Mouse (Mus musculus): Measurements from ENCODE around the gene Fgfrl1. TPM values are rescaled to one million over a fixed set of nuclear protein-coding genes. Genes with fewer than 3 reads are reported as not detected.

Fgfrl1 gene
- polyA plus RNA-seq, 1 experiment from 2014 or later: 6.4 TPM

DNA sequence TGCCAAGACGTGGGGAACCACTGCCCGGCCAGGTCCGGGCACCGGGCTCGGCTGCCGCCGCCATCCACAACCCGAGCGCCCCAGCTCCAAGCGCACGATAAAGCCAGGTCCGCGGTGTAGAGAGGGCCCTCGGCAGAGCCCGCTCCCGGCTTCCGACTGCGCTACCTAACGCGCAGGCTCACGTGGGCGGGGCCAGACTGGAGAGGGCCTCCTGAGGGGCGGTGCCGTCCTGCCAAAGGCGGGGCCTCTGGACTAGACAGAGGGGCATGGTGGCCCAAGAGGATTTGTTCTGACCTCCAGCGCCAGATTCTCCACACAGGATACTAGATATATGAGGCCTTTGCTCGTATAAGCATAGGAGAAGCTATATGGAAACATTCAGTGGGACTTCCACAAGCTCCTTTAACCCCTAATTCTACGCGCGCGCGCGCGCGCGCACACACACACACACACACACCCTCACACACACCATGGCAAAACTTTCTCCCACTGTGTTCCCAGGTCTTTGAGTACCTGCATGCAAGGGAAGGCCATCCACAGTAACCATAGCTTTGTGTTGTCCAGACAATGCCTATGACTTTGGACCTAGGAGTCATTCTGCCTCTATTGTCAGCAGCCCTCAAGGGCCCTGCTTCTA is 31.4 kb upstream of the Fgfrl1 start:
- WGBS: 13% methylated on average over 36 of the region's 36 CpGs
- Histone ChIP-seq H3K9me3 (replicated peaks; ENCODE audit: control insufficient read depth, low read length) (no peaks in the 10 kb centered on the region), H3K4me1 (ENCODE audit: control insufficient read depth, insufficient read depth, low read length) (peaks cover 11% of the 10 kb centered on the region), H3K9ac (ENCODE audit: low read length) (peak overlapping the region; percentile 97), H3K36me3 (ENCODE audit: control insufficient read depth, insufficient read depth) (peaks cover 6% of the 10 kb centered on the region; the same call in 1 of the 2 replicates), H3K4me3 (ENCODE audit: low read length) (peak overlapping the region; percentile 97), H3K4me2 (ENCODE audit: low read depth, low read length) (peak overlapping the region; percentile 83), H3K27me3 (ENCODE audit: control insufficient read depth, insufficient read depth, low read length) (0 out of 2 replicates have a peak, but pooled peaks cover 2% of the 10 kb centered on the region), H3K27ac (ENCODE audit: low read length) (peak overlapping the region; percentile 39; the same call in 1 of the 2 replicates)
- ATAC-seq (replicated peaks; ENCODE audit: extremely low read depth, insufficient read depth, low FRiP score): peak; percentile 99

GRCm38 (mm10) chr5:108662772-108663171 is 29.4 kb upstream of the Fgfrl1 start:
- H3K9me3 ChIP-seq (replicated peaks; ENCODE audit: control insufficient read depth, low read length): no peaks in the 10 kb centered on the region
- H3K27ac ChIP-seq (ENCODE audit: low read length): no peak overlapping the region
- ATAC-seq (replicated peaks; ENCODE audit: extremely low read depth, insufficient read depth, low FRiP score): no peak
- no peak overlapping the region for H3K4me3 ChIP-seq (ENCODE audit: low read length)
- no peak overlapping the region for H3K9ac ChIP-seq (ENCODE audit: low read length)
- H3K27me3 ChIP-seq (ENCODE audit: control insufficient read depth, insufficient read depth, low read length): 0 out of 2 replicates have a peak, but pooled peaks cover 2% of the 10 kb centered on the region
- whole genome bisulfite sequencing: 76% methylated on average over 4 of the region's 4 CpGs
- H3K4me1 ChIP-seq (ENCODE audit: control insufficient read depth, insufficient read depth, low read length): peaks cover 11% of the 10 kb centered on the region
- H3K4me2 ChIP-seq (ENCODE audit: low read depth, low read length): no peak overlapping the region
- H3K36me3 ChIP-seq (ENCODE audit: control insufficient read depth, insufficient read depth): no peaks in the 10 kb centered on the region

DNA sequence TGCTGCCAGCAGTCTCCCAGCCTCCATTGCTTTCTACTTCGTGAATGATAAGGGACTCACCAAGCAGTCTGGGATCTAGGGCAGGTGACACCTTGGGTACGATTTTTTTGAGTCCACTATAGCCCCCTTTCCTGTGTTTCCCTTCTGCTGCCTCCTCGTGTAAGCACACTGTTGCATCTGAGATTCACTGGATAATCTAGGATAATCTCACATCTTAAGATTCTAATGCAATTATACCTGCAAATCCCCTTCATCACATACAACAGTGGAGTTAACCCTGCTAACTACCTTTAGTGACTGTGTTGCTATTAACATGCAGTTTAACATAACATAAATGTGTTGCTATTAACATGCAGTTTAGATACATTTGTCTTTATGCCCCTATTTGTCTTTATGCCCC is 27.1 kb upstream of the Fgfrl1 start:
- Histone ChIP-seq H3K36me3 (ENCODE audit: control insufficient read depth, insufficient read depth) (no peaks in the 10 kb centered on the region), H3K4me3 (ENCODE audit: low read length) (no peak overlapping the region), H3K4me1 (ENCODE audit: control insufficient read depth, insufficient read depth, low read length) (peaks cover 13% of the 10 kb centered on the region), H3K4me2 (ENCODE audit: low read depth, low read length) (no peak overlapping the region), H3K9me3 (replicated peaks; ENCODE audit: control insufficient read depth, low read length) (no peaks in the 10 kb centered on the region), H3K27ac (ENCODE audit: low read length) (no peak overlapping the region), H3K27me3 (ENCODE audit: control insufficient read depth, insufficient read depth, low read length) (0 out of 2 replicates have a peak, but pooled peaks cover 2% of the 10 kb centered on the region), H3K9ac (ENCODE audit: low read length) (no peak overlapping the region)
- ATAC-seq (replicated peaks; ENCODE audit: extremely low read depth, insufficient read depth, low FRiP score): no peak
- 29% methylated on average over 3 of the region's 3 CpGs for WGBS

DNA sequence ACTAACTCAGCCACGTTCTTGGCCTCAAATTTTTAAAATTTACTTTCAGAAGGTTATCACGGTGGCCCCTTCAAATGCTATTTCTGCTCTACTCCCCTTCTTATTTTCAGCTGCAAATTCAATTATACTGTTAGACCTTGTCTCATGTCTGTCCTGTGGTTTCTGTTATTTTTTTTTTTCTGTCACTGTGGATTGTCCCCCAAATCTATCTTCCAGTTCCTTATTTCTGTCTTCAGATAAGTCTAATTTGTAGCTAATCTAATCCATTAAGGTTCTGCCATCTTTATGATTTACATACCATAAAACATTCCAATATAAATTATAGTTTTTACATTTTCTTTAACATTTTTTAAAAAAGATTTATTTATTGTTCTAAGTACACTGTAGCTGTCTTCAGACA is 24.8 kb upstream of the Fgfrl1 start:
- peaks cover 12% of the 10 kb centered on the region for H3K4me1 ChIP-seq (ENCODE audit: control insufficient read depth, insufficient read depth, low read length)
- H3K4me2 ChIP-seq (ENCODE audit: low read depth, low read length): no peak overlapping the region
- no peak overlapping the region for H3K9ac ChIP-seq (ENCODE audit: low read length)
- no peak overlapping the region for H3K4me3 ChIP-seq (ENCODE audit: low read length)
- WGBS: 60% methylated on average over 2 of the region's 2 CpGs
- H3K27me3 ChIP-seq (ENCODE audit: control insufficient read depth, insufficient read depth, low read length): 0 out of 2 replicates have a peak, but pooled peaks cover 2% of the 10 kb centered on the region
- H3K36me3 ChIP-seq (ENCODE audit: control insufficient read depth, insufficient read depth): peaks cover 12% of the 10 kb centered on the region
- no peaks in the 10 kb centered on the region for H3K9me3 ChIP-seq (replicated peaks; ENCODE audit: control insufficient read depth, low read length)
- H3K27ac ChIP-seq (ENCODE audit: low read length): no peak overlapping the region
- no peak for ATAC-seq (replicated peaks; ENCODE audit: extremely low read depth, insufficient read depth, low FRiP score)

DNA sequence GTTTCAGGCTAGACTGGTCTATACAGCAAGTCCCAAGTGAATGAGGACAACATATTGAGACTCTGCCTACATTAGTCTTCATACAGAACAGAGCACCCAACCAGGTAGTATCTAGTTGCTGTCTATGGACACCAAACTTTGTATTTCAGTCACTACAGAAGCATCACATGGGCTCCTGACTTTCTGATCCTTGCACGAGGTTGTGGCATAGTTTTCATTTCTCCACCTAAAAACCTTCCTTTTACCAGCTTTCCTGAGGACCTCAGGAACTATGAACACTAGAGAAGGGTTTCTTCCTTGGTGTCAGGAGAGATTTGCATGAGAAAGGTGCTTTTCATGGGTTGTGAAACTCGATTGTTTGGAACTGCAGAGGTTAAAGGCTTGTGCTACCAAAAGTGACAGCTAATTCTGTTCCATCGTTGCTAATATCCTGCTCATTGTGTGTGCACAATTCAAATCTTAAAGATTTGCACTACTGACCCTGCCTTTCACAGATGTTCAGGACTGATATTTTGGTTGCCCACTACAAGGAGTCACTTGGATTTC is 23.7 kb upstream of the Fgfrl1 start:
- Histone ChIP-seq H3K9me3 (replicated peaks; ENCODE audit: control insufficient read depth, low read length) (no peaks in the 10 kb centered on the region), H3K9ac (ENCODE audit: low read length) (peak overlapping the region; percentile 90), H3K36me3 (ENCODE audit: control insufficient read depth, insufficient read depth) (peaks cover 21% of the 10 kb centered on the region), H3K4me3 (ENCODE audit: low read length) (peak overlapping the region; percentile 68), H3K27me3 (ENCODE audit: control insufficient read depth, insufficient read depth, low read length) (0 out of 2 replicates have a peak, but pooled peaks cover 2% of the 10 kb centered on the region), H3K4me2 (ENCODE audit: low read depth, low read length) (peak overlapping the region; percentile 88), H3K4me1 (ENCODE audit: control insufficient read depth, insufficient read depth, low read length) (peaks cover 12% of the 10 kb centered on the region), H3K27ac (ENCODE audit: low read length) (peak overlapping the region; percentile 88)
- whole genome bisulfite sequencing: 18% methylated on average over 3 of the region's 3 CpGs
- ATAC-seq (replicated peaks; ENCODE audit: extremely low read depth, insufficient read depth, low FRiP score): no peak

- peak; percentile 87 for ATAC-seq (replicated peaks; ENCODE audit: extremely low read depth, insufficient read depth, low FRiP score)
- Histone ChIP-seq H3K36me3 (ENCODE audit: control insufficient read depth, insufficient read depth) (peaks cover 21% of the 10 kb centered on the region), H3K4me3 (ENCODE audit: low read length) (peak within 1 kb of the TSS; percentile 68), H3K9me3 (replicated peaks; ENCODE audit: control insufficient read depth, low read length) (no peaks in the 10 kb centered on the region), H3K4me1 (ENCODE audit: control insufficient read depth, insufficient read depth, low read length) (peaks cover 12% of the 10 kb centered on the region), H3K27me3 (ENCODE audit: control insufficient read depth, insufficient read depth, low read length) (0 out of 2 replicates have a peak, but pooled peaks cover 2% of the 10 kb centered on the region), H3K4me2 (ENCODE audit: low read depth, low read length) (peak within 1 kb of the TSS; percentile 88), H3K9ac (ENCODE audit: low read length) (peak within 1 kb of the TSS; percentile 90), H3K27ac (ENCODE audit: low read length) (peak within 1 kb of the TSS; percentile 88)
- 5% methylated on average over 43 of the region's 43 CpGs for WGBS
Observed at GRCm38 (mm10) chr5:108668977-108669936, 22.9 kb upstream of the Fgfrl1 start, which contains the start of gene Dgkq. Dgkq (minus strand) TSS chr5:108669672.

GRCm38 (mm10) chr5:108669986-108670385 is 22.2 kb upstream of the Fgfrl1 start:
- peak overlapping the region; percentile 68 for H3K4me3 ChIP-seq (ENCODE audit: low read length)
- H3K27me3 ChIP-seq (ENCODE audit: control insufficient read depth, insufficient read depth, low read length): no peaks in the 10 kb centered on the region
- no peak overlapping the region for H3K27ac ChIP-seq (ENCODE audit: low read length)
- H3K4me1 ChIP-seq (ENCODE audit: control insufficient read depth, insufficient read depth, low read length): peaks cover 12% of the 10 kb centered on the region
- no peaks in the 10 kb centered on the region for H3K9me3 ChIP-seq (replicated peaks; ENCODE audit: control insufficient read depth, low read length)
- H3K36me3 ChIP-seq (ENCODE audit: control insufficient read depth, insufficient read depth): peaks cover 21% of the 10 kb centered on the region
- ATAC-seq (replicated peaks; ENCODE audit: extremely low read depth, insufficient read depth, low FRiP score): no peak
- 74% methylated on average over 9 of the region's 9 CpGs for WGBS
- H3K4me2 ChIP-seq (ENCODE audit: low read depth, low read length): peak overlapping the region; percentile 88
- H3K9ac ChIP-seq (ENCODE audit: low read length): peak overlapping the region; percentile 90

DNA sequence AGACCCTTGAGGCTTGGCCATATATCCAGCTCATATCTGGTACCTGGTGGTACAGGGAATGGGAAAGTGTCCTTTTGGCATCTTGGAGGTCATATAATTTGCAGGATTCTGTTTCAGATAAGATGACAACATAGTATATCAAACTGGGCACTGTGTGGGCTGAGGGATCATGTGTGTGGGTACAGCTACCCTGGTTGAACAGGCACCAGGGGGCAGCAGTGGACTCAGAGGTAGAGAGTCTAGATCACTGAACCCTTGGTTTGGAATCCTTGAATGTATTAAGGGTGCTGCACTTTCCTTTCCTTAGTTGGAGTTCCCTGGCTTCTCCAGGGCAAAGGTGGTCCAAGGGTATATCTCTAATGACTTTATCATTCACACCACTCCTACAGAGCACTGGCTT is 21.4 kb upstream of the Fgfrl1 start:
- no peak for ATAC-seq (replicated peaks; ENCODE audit: extremely low read depth, insufficient read depth, low FRiP score)
- H3K9me3 ChIP-seq (replicated peaks; ENCODE audit: control insufficient read depth, low read length): no peaks in the 10 kb centered on the region
- H3K4me3 ChIP-seq (ENCODE audit: low read length): no peak overlapping the region
- no peaks in the 10 kb centered on the region for H3K27me3 ChIP-seq (ENCODE audit: control insufficient read depth, insufficient read depth, low read length)
- H3K4me1 ChIP-seq (ENCODE audit: control insufficient read depth, insufficient read depth, low read length): peaks cover 12% of the 10 kb centered on the region
- H3K4me2 ChIP-seq (ENCODE audit: low read depth, low read length): 0 out of 2 replicates have a peak overlapping the region, but pooled peaks have one; percentile 88
- peaks cover 21% of the 10 kb centered on the region for H3K36me3 ChIP-seq (ENCODE audit: control insufficient read depth, insufficient read depth)
- H3K27ac ChIP-seq (ENCODE audit: low read length): no peak overlapping the region
- H3K9ac ChIP-seq (ENCODE audit: low read length): no peak overlapping the region
